Mouse (Mus musculus) liver, postnatal 0 days (tissue): Measurements from ENCODE around the gene Sdccag8.
"Not testable (repeated sequence)": the region's sequence is repeated elsewhere in the genome, so short reads cannot be mapped to it uniquely, and the experiment has no call there.

Source experiments
- CTCF ChIP-seq: sonication (generic); IDR thresholded peaks from 2 replicates; pipeline ENCODE4 v1.5.1; 2016; ENCODE audit warnings: antibody characterized with exemption, low read depth
- EP300 ChIP-seq: IDR thresholded peaks from 2 replicates; pipeline ENCODE4 v1.6.1; 2016; ENCODE audit warnings: antibody characterized with exemption, low read depth, mild to moderate bottlenecking

DNA sequence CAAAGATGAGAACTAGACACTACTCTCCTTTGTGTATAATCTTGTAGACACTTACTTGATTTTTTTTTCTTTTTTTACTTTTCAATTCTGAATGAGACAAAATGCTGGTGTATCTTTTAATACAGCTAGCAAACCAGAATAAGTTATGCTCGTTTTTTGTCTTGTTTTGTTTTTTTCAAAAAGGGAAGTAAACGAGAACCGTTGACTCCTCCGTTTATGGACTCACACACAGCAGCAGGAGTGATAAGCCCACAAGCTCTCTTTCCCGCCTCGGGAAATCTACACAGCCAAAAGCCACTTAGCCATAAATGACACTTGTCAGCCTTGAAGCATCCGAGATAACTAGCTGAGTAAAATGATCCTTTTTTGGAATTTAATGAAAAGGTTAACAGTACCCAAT lies 22.1 kb downstream of the Sdccag8 start:
- not testable (repeated sequence) for TF ChIP-seq CTCF, EP300
